Mouse (Mus musculus): Measurements from ENCODE around the gene Dapl1. TPM values are rescaled to one million over a fixed set of nuclear protein-coding genes. Genes with fewer than 3 reads are reported as not detected.

Dapl1 gene
- polyA plus RNA-seq, 1 experiment from 2014 or later, result 0.86 TPM

GRCm38 (mm10) chr2:59462086-59462485, 22.4 kb upstream of the Dapl1 start:
- 88% methylated on average over 6 of the region's 6 CpGs for WGBS
- ATAC-seq (replicated peaks), result no peak

GRCm38 (mm10) chr2:59463428-59464182, 20.8 kb upstream of the Dapl1 start:
- H3K9me3 ChIP-seq, result no peaks in the 10 kb centered on the region
- H3K4me2 ChIP-seq, result no peak overlapping the region
- H3K4me3 ChIP-seq, result no peak overlapping the region
- H3K4me1 ChIP-seq, result no peaks in the 10 kb centered on the region
- ATAC-seq (replicated peaks), result peak; percentile 27; the same call in 1 of the 2 replicates
- H3K9ac ChIP-seq, result no peak overlapping the region
- no peak overlapping the region for H3K27ac ChIP-seq
- 71% methylated on average over 12 of the region's 12 CpGs for WGBS
- no peaks in the 10 kb centered on the region for H3K27me3 ChIP-seq (replicated peaks)
- no peaks in the 10 kb centered on the region for H3K36me3 ChIP-seq (replicated peaks)

More at GRCm38 (mm10) chr2:59462086-59462485, 22.4 kb upstream of the Dapl1 start:
- no peak overlapping the region for H3K27ac ChIP-seq
- H3K9me3 ChIP-seq, result no peaks in the 10 kb centered on the region
- H3K27me3 ChIP-seq (replicated peaks), result no peaks in the 10 kb centered on the region
- no peaks in the 10 kb centered on the region for H3K4me1 ChIP-seq
- no peaks in the 10 kb centered on the region for H3K36me3 ChIP-seq (replicated peaks)
- H3K4me2 ChIP-seq, result no peak overlapping the region
- H3K9ac ChIP-seq, result no peak overlapping the region
- H3K4me3 ChIP-seq, result no peak overlapping the region

DNA sequence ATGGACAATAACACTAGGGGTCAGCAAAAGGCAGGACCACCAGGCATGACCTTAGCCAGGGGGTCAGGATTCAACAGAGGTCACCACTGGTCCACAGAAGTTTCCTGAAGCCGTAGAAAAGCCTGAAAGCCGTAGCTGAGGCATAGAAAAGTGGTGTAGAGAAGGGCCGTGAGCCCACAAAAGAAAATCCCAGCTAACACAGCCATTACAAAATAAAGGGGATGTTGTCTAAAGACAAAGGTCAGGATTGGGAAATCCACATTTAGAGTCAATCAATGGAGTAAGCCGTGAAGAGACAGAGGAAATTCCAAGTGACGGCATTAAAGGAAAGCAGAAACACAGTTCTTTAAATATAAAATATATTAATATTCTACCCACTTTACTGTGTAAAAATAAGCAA, 18.8 kb upstream of the Dapl1 start:
- Histone ChIP-seq H3K27me3 (replicated peaks) (no peaks in the 10 kb centered on the region), H3K4me1 (no peaks in the 10 kb centered on the region), H3K4me3 (no peak overlapping the region), H3K4me2 (no peak overlapping the region), H3K27ac (no peak overlapping the region), H3K9me3 (no peaks in the 10 kb centered on the region), H3K9ac (no peak overlapping the region), H3K36me3 (replicated peaks) (no peaks in the 10 kb centered on the region)
- ATAC-seq (replicated peaks), result no peak
- 37% methylated on average over 5 of the region's 5 CpGs for WGBS

- Histone ChIP-seq H3K27me3 (replicated peaks) (no peaks in the 10 kb centered on the region), H3K4me3 (no peak overlapping the region), H3K9ac (no peak overlapping the region), H3K4me1 (no peaks in the 10 kb centered on the region), H3K9me3 (no peaks in the 10 kb centered on the region), H3K4me2 (no peak overlapping the region), H3K36me3 (replicated peaks) (no peaks in the 10 kb centered on the region), H3K27ac (no peak overlapping the region)
- WGBS, result 81% methylated on average over 5 of the region's 5 CpGs
- ATAC-seq (replicated peaks), result no peak
Measured at GRCm38 (mm10) chr2:59466358-59466757, 18.1 kb upstream of the Dapl1 start.

- 64% methylated on average over 4 of the region's 4 CpGs for WGBS
- no peak overlapping the region for H3K9ac ChIP-seq
- ATAC-seq (replicated peaks), result no peak
- H3K27me3 ChIP-seq (replicated peaks), result no peaks in the 10 kb centered on the region
- no peaks in the 10 kb centered on the region for H3K9me3 ChIP-seq
- H3K4me1 ChIP-seq, result no peaks in the 10 kb centered on the region
- H3K27ac ChIP-seq, result no peak overlapping the region
- no peak overlapping the region for H3K4me3 ChIP-seq
- H3K36me3 ChIP-seq (replicated peaks), result no peaks in the 10 kb centered on the region
- no peak overlapping the region for H3K4me2 ChIP-seq
Measured at GRCm38 (mm10) chr2:59467085-59467484, 17.4 kb upstream of the Dapl1 start.

- no peak overlapping the region for H3K4me3 ChIP-seq
- H3K27ac ChIP-seq, result no peak overlapping the region
- H3K27me3 ChIP-seq (replicated peaks), result no peaks in the 10 kb centered on the region
- no peaks in the 10 kb centered on the region for H3K4me1 ChIP-seq
- no peak overlapping the region for H3K4me2 ChIP-seq
- no peaks in the 10 kb centered on the region for H3K9me3 ChIP-seq
- 93% methylated on average over 6 of the region's 6 CpGs for WGBS
- H3K36me3 ChIP-seq (replicated peaks), result no peaks in the 10 kb centered on the region
- ATAC-seq (replicated peaks), result no peak
- H3K9ac ChIP-seq, result no peak overlapping the region
Measured at GRCm38 (mm10) chr2:59467976-59468375, 16.5 kb upstream of the Dapl1 start.

- Histone ChIP-seq H3K9me3 (no peaks in the 10 kb centered on the region), H3K27me3 (replicated peaks) (no peaks in the 10 kb centered on the region), H3K4me3 (no peak overlapping the region), H3K4me2 (no peak overlapping the region), H3K36me3 (replicated peaks) (no peaks in the 10 kb centered on the region), H3K4me1 (no peaks in the 10 kb centered on the region), H3K9ac (no peak overlapping the region), H3K27ac (no peak overlapping the region)
- WGBS, result 51% methylated on average over 8 of the region's 8 CpGs
- ATAC-seq (replicated peaks), result no peak
Measured at GRCm38 (mm10) chr2:59469590-59470245, 14.7 kb upstream of the Dapl1 start.

DNA sequence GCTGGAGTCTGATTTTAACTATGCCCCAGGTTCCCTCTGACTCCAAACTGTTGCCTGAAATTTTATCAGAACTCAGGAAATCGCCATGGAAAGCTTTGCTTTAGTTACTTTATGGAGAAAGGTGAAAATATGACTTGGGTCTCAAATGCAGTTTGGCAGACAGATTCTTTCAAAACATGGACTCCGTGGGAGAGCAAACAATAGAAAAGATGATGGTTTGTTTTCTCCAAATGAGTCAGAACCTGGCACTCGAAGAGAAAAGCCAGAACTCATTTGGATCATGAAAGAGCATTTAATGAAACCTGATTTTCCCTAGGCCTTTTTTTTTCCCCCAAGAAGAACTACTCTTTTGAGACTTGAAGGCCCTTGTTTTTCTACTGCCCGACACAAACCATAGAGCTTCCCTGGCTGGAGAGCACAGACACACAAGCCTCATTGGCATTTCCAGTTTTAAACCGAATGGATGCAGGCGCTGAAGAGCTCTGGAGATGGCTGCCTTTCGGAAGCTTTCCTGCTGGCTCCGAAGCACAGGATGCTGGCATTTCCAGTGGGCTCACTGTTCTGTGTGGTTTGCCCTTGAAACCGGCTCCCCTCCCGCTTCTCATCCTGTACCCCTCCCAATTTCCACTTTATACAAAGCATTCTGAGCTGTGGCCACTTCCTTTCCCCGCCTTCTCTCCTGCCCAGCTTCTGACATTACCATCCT, 14.0 kb upstream of the Dapl1 start:
- H3K36me3 ChIP-seq (replicated peaks), result no peaks in the 10 kb centered on the region
- H3K27me3 ChIP-seq (replicated peaks), result no peaks in the 10 kb centered on the region
- no peak overlapping the region for H3K4me3 ChIP-seq
- no peaks in the 10 kb centered on the region for H3K9me3 ChIP-seq
- 63% methylated on average over 11 of the region's 11 CpGs for WGBS
- no peak for ATAC-seq (replicated peaks)
- no peak overlapping the region for H3K4me2 ChIP-seq
- H3K27ac ChIP-seq, result no peak overlapping the region
- H3K4me1 ChIP-seq, result no peaks in the 10 kb centered on the region
- H3K9ac ChIP-seq, result no peak overlapping the region

GRCm38 (mm10) chr2:59471051-59471948, 13.2 kb upstream of the Dapl1 start:
- Histone ChIP-seq H3K4me3 (no peak overlapping the region), H3K27ac (no peak overlapping the region), H3K4me2 (no peak overlapping the region), H3K36me3 (replicated peaks) (no peaks in the 10 kb centered on the region), H3K4me1 (no peaks in the 10 kb centered on the region), H3K9ac (no peak overlapping the region), H3K9me3 (no peaks in the 10 kb centered on the region), H3K27me3 (replicated peaks) (no peaks in the 10 kb centered on the region)
- no peak for ATAC-seq (replicated peaks)
- WGBS, result 52% methylated on average over 15 of the region's 15 CpGs

GRCm38 (mm10) chr2:59474336-59474735, 10.1 kb upstream of the Dapl1 start:
- no peak for ATAC-seq (replicated peaks)
- Histone ChIP-seq H3K9ac (no peak overlapping the region), H3K9me3 (no peaks in the 10 kb centered on the region), H3K4me3 (no peak overlapping the region), H3K27ac (no peak overlapping the region), H3K4me1 (no peaks in the 10 kb centered on the region), H3K4me2 (no peak overlapping the region), H3K27me3 (replicated peaks) (no peaks in the 10 kb centered on the region), H3K36me3 (replicated peaks) (no peaks in the 10 kb centered on the region)
- 91% methylated on average over 4 of the region's 4 CpGs for WGBS

- 55% methylated on average over 2 of the region's 2 CpGs for WGBS
Measured at GRCm38 (mm10) chr2:59485080-59485479, 627 bp downstream of the Dapl1 start.

GRCm38 (mm10) chr2:59485657-59486056, 1.2 kb downstream of the Dapl1 start:
- no peaks in the 10 kb centered on the region for H3K27me3 ChIP-seq (replicated peaks)
- no peak overlapping the region for H3K9ac ChIP-seq
- no peaks in the 10 kb centered on the region for H3K9me3 ChIP-seq
- H3K27ac ChIP-seq, result no peak overlapping the region
- WGBS, result 32% methylated on average over 4 of the region's 4 CpGs
- H3K36me3 ChIP-seq (replicated peaks), result no peaks in the 10 kb centered on the region
- H3K4me3 ChIP-seq, result no peak overlapping the region
- peaks cover 16% of the 10 kb centered on the region for H3K4me1 ChIP-seq
- no peak overlapping the region for H3K4me2 ChIP-seq
- peak; percentile 91 for ATAC-seq (replicated peaks)

More at GRCm38 (mm10) chr2:59485080-59485479, 627 bp downstream of the Dapl1 start:
- Histone ChIP-seq H3K4me3 (no peak overlapping the region), H3K4me1 (peaks cover 16% of the 10 kb centered on the region), H3K9ac (no peak overlapping the region), H3K36me3 (replicated peaks) (no peaks in the 10 kb centered on the region), H3K27ac (peak overlapping the region; percentile 34; the same call in 1 of the 2 replicates), H3K27me3 (replicated peaks) (no peaks in the 10 kb centered on the region), H3K9me3 (no peaks in the 10 kb centered on the region), H3K4me2 (no peak overlapping the region)
- 0 out of 2 replicates have a peak, but pooled peaks have one; percentile 11 for ATAC-seq (replicated peaks)

All from midbrain, embryonic 15.5 days (tissue).